Mouse (Mus musculus) small intestine, adult 2 months (tissue): ENCODE results near the gene Sult5a1. TPM values are rescaled to one million over a fixed set of nuclear protein-coding genes. Genes with fewer than 3 reads are reported as not detected.

Experiments used
- H3K27ac ChIP-seq: fragments of 200-500 bp; 2 replicates; pipeline ENCODE4 v1.5.1; 2012; ENCODE audit warnings: low read depth, low read length, control low read depth, inconsistent platforms; ENCODE audit not compliant: insufficient read depth
- H3K27me3 ChIP-seq: fragments of 200-500 bp; 2 replicates; pipeline ENCODE4 v1.6.1; 2012; ENCODE audit warnings: mild to moderate bottlenecking, moderate library complexity, low read length, inconsistent platforms; ENCODE audit not compliant: control insufficient read depth, insufficient read depth
- H3K36me3 ChIP-seq: fragments of 200-500 bp; 2 replicates; pipeline ENCODE4 v1.6.1; 2012; ENCODE audit warnings: mild to moderate bottlenecking, low read length, control low read depth, inconsistent platforms; ENCODE audit not compliant: control insufficient read depth, insufficient read depth
- H3K4me1 ChIP-seq: fragments of 200-500 bp; 2 replicates; pipeline ENCODE4 v1.6.1; 2012; ENCODE audit warnings: low read length, inconsistent platforms, mixed read lengths; ENCODE audit not compliant: control insufficient read depth, insufficient read depth, insufficient read length
- H3K4me3 ChIP-seq: fragments of 200-500 bp; 2 replicates; pipeline ENCODE4 v1.5.1; 2012; ENCODE audit warnings: low read depth, mild to moderate bottlenecking, control low read depth, inconsistent platforms, low read length, moderate library complexity
- CTCF ChIP-seq: fragments of 200-500 bp; IDR thresholded peaks from 2 replicates; pipeline ENCODE4 v1.5.1; 2012; ENCODE audit warnings: low read depth, mild to moderate bottlenecking, control low read depth, inconsistent platforms, low read length, moderate library complexity, mixed read lengths; ENCODE audit not compliant: insufficient replicate concordance, insufficient read length; ENCODE audit errors: extremely low read depth
- POLR2A ChIP-seq: fragments of 200-500 bp; IDR thresholded peaks from 2 replicates; pipeline ENCODE4 v1.6.1; 2012; ENCODE audit warnings: low read depth, mild to moderate bottlenecking, control low read depth, inconsistent platforms, low read length, moderate library complexity
- WGBS: fragments of 180-500 bp; shearing (Covaris S2); methylation state at CpG from one replicate; pipeline ENCODE4 v1.1.7; 2018; 5-methylcytosine and 5-hydroxymethylcytosine counted together
- polyA plus RNA-seq: library from polyadenylated mRNA; depleted of rRNA; stranded (reverse); fragments of >200 nt; gene quantifications from 2 replicates; pipeline ENCODE4 v1.2.3, GENCODE M21; 2012

The Sult5a1 gene
- polyA plus RNA-seq, 1 experiment: 0.19 TPM

DNA sequence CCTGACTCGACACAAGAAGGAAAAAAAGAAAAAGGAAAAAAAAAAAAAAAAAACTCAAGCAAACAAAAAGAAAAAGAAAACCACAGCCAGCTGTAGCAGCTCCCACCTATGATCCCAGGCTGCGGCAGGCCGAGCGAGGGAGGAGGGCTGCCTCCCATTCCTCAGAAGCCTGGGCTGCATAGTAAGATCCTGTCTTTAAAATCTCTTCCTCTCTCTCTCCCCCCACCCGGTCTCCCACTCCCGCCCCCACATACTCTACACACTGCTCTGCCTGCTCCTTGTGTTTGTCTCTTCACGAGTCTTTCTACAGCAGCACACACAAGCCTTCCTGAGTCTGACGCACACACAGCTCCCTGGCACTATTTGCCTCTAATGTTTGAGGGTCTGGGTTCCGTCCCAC, 36.1 kb downstream of the Sult5a1 start:
- WGBS: 63% methylated on average over 9 of the region's 9 CpGs
- Histone ChIP-seq H3K27ac (no peak overlapping the region), H3K36me3 (no peaks in the 10 kb centered on the region), H3K27me3 (peaks cover 22% of the 10 kb centered on the region), H3K4me1 (peaks cover 14% of the 10 kb centered on the region), H3K4me3 (no peak overlapping the region)
- TF ChIP-seq POLR2A: no peak
- TF ChIP-seq CTCF: no peak

- no peak overlapping the region for H3K27ac ChIP-seq
- no peak for TF ChIP-seq POLR2A
- no peak for TF ChIP-seq CTCF
- no peaks in the 10 kb centered on the region for H3K36me3 ChIP-seq
- peak overlapping the region; percentile 56 for H3K4me3 ChIP-seq
- H3K4me1 ChIP-seq: peaks cover 9% of the 10 kb centered on the region
- 4% methylated on average over 17 of the region's 17 CpGs for WGBS
- peaks cover 30% of the 10 kb centered on the region for H3K27me3 ChIP-seq
Observed at GRCm38 (mm10) chr8:123117744-123118143, 40.4 kb downstream of the Sult5a1 start.

GRCm38 (mm10) chr8:123117127-123117731, 40.9 kb downstream of the Sult5a1 start, which contains the start of gene Cpne7:
TSS of gene Cpne7 (plus strand) at chr8:123117374.
- TF ChIP-seq CTCF (no peak), POLR2A (no peak)
- WGBS: 2% methylated on average over 51 of the region's 51 CpGs
- peaks cover 9% of the 10 kb centered on the region for H3K4me1 ChIP-seq
- peak within 1 kb of the TSS; percentile 56 for H3K4me3 ChIP-seq
- H3K36me3 ChIP-seq: no peaks in the 10 kb centered on the region
- H3K27ac ChIP-seq: no peak within 1 kb of the TSS
- H3K27me3 ChIP-seq: peaks cover 30% of the 10 kb centered on the region

DNA sequence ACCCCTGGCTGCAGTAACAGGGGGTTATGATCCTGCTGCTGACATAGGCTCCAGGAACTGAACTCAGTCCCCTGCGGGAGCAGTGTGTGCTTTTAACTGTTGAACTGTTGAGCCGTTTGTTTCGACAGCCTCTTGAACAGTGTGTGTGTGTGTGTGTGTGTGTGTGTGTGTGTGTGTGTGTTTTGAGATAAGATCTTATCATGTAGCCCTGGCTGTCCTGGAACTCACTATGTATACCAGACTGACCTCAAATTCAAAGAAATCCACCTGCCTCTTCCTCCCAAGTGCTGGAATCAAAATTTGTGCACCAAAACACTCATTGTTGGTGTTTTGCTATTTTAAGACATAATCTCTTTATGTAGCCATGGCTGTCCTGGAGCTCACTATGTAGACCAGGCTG, 43.5 kb downstream of the Sult5a1 start:
- WGBS: 12% methylated on average over 3 of the region's 3 CpGs
- H3K4me1 ChIP-seq: peaks cover 9% of the 10 kb centered on the region
- TF ChIP-seq CTCF (no peak), POLR2A (no peak)

DNA sequence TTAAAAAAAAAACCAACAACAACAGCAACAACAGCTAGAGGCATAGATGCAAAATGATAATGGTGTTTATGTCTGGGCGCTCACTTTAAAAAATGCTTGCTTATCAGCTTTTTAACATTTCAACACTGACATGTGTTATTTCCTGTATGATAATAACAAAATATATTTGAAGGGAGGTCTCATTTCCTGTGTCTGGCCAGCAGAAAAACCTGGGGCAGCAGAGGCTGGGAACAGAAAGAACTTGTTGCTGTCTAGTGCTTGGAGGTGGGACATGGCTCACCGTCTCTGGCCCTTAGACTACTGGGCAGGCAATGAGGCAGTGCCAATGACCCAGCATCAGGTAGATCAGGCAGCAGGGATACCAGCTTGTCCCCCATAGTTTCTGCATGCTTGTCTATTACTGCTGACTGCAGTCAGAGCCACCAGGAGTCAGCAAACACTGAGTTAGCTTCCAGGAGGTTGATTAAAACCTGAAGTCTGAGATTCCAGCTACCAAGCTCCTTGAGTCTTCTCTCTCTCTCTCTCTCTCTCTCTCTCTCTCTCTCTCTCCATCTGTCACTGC, 44.1 kb downstream of the Sult5a1 start:
- TF ChIP-seq CTCF: no peak
- no peak for TF ChIP-seq POLR2A
- no peak overlapping the region for H3K27ac ChIP-seq
- no peaks in the 10 kb centered on the region for H3K36me3 ChIP-seq
- no peak overlapping the region for H3K4me3 ChIP-seq
- WGBS: 40% methylated on average over 2 of the region's 2 CpGs
- peaks cover 9% of the 10 kb centered on the region for H3K4me1 ChIP-seq
- H3K27me3 ChIP-seq: peaks cover 29% of the 10 kb centered on the region

More for the DNA sequence above, 43.5 kb downstream of the Sult5a1 start:
- Histone ChIP-seq H3K4me3 (no peak overlapping the region), H3K36me3 (no peaks in the 10 kb centered on the region), H3K27ac (no peak overlapping the region), H3K27me3 (peaks cover 30% of the 10 kb centered on the region)

DNA sequence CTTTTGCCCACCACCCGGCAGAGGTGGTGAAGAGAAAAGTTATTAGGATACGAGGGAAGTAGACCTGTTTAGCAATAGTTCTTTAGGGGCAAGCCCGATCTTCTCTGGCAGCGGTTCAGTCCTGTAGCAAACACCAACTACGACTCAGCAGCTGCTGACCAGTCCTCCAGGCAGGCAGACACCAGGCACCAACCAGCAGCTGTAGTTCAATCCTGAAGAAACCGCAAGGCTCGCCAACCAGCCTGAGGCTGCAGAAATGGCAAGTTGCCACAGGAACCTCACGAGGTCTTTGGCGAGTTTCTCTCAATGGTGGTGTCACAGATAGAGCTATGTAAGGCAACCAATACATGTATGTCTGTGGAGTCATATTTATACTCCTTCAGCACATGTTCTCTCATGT, 45.2 kb downstream of the Sult5a1 start:
- TF ChIP-seq POLR2A (no peak), CTCF (no peak)
- 67% methylated on average over 9 of the region's 9 CpGs for WGBS
- Histone ChIP-seq H3K4me1 (peaks cover 9% of the 10 kb centered on the region), H3K4me3 (no peak overlapping the region), H3K27ac (no peak overlapping the region), H3K27me3 (peaks cover 18% of the 10 kb centered on the region), H3K36me3 (no peaks in the 10 kb centered on the region)

- H3K27me3 ChIP-seq: peaks cover 2% of the 10 kb centered on the region; the same call in 1 of the 2 replicates
- H3K27ac ChIP-seq: no peak overlapping the region
- 6% methylated on average over 4 of the region's 4 CpGs for WGBS
- TF ChIP-seq POLR2A (no peak), CTCF (peak; percentile 75; the same call in 1 of the 2 replicates)
- H3K4me1 ChIP-seq: no peaks in the 10 kb centered on the region
- no peak overlapping the region for H3K4me3 ChIP-seq
- H3K36me3 ChIP-seq: no peaks in the 10 kb centered on the region
Observed at GRCm38 (mm10) chr8:123110649-123111048, 47.5 kb downstream of the Sult5a1 start.
